Mouse (Mus musculus) brown adipose tissue, adult 24 weeks (tissue): ENCODE measurements around the gene Vps36. TPM values are rescaled to one million over a fixed set of nuclear protein-coding genes. Genes with fewer than 3 reads are reported as not detected.

Experiments
- H3K27ac ChIP-seq: fragments of 200-500 bp; replicated peaks from 2 replicates; pipeline ENCODE4 v1.5.1; 2012; ENCODE audit warnings: low read depth, mild to moderate bottlenecking, low read length
- H3K4me1 ChIP-seq: fragments of 200-500 bp; 2 replicates; pipeline ENCODE4 v1.6.1; 2012; ENCODE audit warnings: low read length, mixed read lengths; ENCODE audit not compliant: control insufficient read depth, insufficient read depth, insufficient read length
- H3K4me3 ChIP-seq: fragments of 200-500 bp; 2 replicates; pipeline ENCODE4 v1.5.1; 2012; ENCODE audit warnings: low read depth, mild to moderate bottlenecking, low read length, moderate library complexity; ENCODE audit not compliant: insufficient read depth
- polyA plus RNA-seq: library from polyadenylated mRNA; stranded (reverse); fragments of >200 nt; gene quantifications from 2 replicates; pipeline ENCODE4 v1.2.4, GENCODE M21; 2012; ENCODE audit not compliant: missing spikeins, insufficient read depth, insufficient read length

The Vps36 gene
- polyA plus RNA-seq, 1 experiment: 35.2 TPM

DNA sequence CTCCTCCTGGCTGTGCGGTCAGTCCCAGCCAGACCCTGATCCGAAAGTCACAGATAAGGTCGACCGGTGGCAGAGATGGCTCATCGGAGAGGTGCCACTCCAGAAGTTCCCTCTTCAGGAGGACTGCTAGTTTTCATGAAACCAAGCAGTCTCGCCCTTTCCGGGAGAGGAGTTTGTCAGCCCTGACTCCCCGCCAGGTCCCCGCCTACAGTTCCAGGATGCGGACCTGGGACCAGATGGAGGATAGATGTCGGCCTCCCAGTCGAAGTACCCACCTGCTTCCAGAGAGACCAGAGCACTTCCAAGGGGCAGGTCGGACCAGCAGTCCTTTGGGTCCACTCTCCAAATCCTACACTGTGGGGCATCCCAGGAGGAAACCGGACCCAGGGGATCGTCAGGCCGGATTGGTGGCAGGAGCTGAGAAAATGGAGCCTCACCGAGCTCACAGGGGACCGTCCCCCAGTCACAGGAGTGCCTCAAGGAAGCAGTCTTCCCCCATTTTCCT lies 66.4 kb downstream of the Vps36 start:
- Histone ChIP-seq H3K4me1 (peaks cover 8% of the 10 kb centered on the region; the same call in 1 of the 2 replicates), H3K27ac (no peak overlapping the region), H3K4me3 (no peak overlapping the region)

DNA sequence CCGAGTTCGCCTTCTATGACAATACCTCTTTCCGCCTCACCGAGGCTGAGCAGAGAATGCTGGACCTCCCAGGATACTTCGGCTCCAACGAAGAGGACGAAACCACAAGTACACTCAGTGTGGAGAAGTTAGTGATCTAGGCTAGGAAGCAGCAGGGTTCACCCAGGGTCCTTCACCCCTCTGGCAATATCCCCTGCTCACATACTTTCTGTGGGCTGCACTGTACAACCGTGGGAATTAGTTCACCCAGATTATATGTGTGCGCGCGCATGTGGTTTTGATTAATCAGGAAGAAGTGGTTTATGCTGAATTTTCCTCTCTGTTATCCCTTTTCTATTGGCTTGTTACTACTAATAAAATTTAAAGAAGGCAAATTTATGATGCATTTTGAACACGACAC lies 66.9 kb downstream of the Vps36 start:
- Histone ChIP-seq H3K27ac (no peak overlapping the region), H3K4me3 (no peak overlapping the region), H3K4me1 (peaks cover 8% of the 10 kb centered on the region; the same call in 1 of the 2 replicates)

DNA sequence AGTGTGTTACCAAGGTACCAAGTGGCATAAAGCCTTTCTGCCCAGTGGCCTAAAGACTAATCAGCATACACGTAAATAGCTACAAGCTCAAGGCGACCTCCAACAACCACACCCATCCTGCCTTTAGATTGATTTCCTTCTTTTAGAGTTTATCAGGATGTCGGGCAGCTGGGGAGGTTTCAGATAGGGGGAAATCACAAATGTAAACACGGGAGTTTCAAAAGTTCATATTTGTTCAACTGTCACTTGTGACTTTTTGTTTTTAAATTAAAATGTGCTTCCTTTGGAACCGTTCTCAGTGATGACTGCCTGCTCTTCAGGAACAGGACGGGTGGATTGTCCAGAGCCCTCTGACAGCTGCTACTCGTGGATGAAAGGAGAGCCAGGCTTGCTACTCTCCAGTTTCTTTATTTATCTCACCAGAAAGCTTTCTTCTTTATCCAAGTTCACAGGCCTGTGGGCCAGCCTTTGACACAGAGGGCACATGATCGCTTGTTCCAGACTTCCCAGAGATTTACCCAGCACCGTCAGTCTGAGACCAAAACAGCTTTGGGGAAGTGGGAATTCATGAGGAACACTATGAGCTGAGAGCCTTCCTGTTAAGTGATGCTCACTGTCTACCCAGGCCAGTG lies 67.6 kb downstream of the Vps36 start:
- Histone ChIP-seq H3K27ac (no peak overlapping the region), H3K4me1 (peaks cover 8% of the 10 kb centered on the region; the same call in 1 of the 2 replicates), H3K4me3 (no peak overlapping the region)

DNA sequence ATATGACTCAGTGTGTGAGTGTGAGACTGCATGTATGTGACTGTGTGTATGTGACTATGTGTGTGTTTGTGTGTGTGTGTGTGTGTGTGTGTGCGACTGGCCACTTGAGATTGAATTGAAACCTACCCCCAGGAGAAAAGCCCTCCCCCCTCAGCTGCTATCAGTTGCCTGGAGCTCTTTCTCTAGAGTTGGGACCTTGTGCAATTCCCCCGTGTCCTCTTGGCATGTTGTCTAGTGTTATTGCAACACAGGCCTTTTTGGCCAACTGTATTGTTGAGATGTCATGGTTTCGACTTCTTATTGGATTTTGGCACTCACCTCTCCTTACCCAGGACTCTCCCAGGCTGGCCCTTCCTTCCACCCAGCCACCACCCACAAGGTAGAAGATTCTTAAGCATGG lies 69.7 kb downstream of the Vps36 start:
- Histone ChIP-seq H3K4me1 (peaks cover 8% of the 10 kb centered on the region; the same call in 1 of the 2 replicates), H3K27ac (no peak overlapping the region)

DNA sequence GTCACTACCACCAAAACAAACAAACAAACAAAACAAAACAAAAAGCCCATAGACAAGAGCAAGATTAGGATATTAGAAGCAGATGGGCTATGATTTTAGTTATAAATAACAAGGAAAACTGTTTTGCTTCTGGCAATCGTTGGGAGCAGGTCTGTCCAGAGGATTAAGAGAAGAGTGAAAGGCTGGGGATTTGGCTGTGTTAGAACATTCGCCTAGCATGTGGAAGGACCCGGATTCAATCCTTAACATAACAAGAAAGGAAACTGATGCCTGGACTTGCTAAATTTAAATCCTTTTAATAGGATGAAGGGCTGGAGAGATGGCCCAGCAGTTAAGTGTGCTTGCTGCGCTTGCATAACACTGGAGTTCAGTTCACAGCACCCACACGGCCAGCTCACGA lies 71.7 kb downstream of the Vps36 start:
- H3K4me3 ChIP-seq: no peak overlapping the region
- H3K27ac ChIP-seq: no peak overlapping the region
- peaks cover 8% of the 10 kb centered on the region; the same call in 1 of the 2 replicates for H3K4me1 ChIP-seq

More for the DNA sequence above, 69.7 kb downstream of the Vps36 start:
- H3K4me3 ChIP-seq: no peak overlapping the region

DNA sequence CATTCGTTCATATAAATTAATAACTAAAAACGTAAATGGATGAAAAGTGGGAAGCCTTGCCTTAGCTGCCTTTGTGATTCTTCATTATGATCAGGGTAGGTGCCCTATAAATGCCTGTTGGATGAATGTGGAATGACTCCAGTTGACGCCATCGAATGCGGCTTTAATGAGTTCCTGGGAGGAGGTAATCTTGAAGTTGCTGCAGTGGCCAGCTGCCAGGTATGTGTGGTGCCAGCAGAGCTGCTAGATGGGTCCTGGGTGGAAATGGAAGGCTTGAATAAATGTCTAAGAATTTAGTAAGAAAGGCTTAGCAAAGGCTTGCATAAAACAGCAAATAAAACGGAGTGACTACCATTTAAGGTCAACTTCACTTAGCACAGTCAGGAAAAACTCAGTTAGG lies 72.2 kb downstream of the Vps36 start:
- Histone ChIP-seq H3K27ac (no peak overlapping the region), H3K4me3 (no peak overlapping the region), H3K4me1 (peaks cover 8% of the 10 kb centered on the region; the same call in 1 of the 2 replicates)

DNA sequence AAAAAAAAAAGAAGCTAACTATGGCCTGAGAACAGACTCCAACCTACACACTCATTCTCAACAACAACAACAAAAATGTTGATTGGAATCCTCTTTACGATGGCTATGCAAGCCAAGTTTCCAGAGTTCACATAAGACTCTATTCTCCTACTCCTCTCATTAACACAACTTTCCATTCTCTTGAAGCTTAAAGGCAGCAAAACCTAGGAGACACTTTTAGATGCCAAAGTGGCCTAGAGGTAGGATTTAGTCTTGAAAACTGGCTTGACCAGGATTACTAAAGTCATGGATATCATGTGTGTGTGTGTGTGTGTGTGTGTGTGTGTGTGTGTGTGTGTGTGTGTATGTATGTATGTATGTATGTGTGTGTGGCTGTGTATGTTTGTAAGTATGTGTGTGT lies 72.6 kb downstream of the Vps36 start:
- no peak overlapping the region for H3K27ac ChIP-seq

DNA sequence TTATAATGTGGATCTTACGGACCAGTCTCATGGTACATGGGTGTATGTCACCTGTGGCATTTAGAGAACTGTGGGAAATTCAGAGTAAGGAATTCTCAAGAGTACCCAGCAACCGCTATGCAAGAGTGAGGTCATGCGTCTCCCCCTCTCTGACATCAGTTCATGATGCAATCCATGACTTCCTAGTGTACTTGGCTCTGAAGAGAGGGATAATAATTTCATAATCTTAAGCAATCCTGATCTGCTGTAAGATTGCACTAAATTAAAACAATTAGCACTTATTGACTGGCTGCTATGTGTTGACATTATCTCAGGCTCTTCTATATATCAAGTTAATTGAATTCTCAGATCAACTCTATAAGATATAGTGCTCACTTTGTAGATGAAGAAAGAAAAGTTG lies 74.2 kb downstream of the Vps36 start:
- Histone ChIP-seq H3K4me1 (peaks cover 2% of the 10 kb centered on the region; the same call in 1 of the 2 replicates), H3K27ac (no peak overlapping the region), H3K4me3 (no peak overlapping the region)

More for the DNA sequence above, 72.6 kb downstream of the Vps36 start:
- no peak overlapping the region for H3K4me3 ChIP-seq
- peaks cover 6% of the 10 kb centered on the region; the same call in 1 of the 2 replicates for H3K4me1 ChIP-seq

Other genes starting within 250 kb of the Vps36 start
- not detected in 2 replicates for gene Defb13, start 246.0 kb upstream of the Vps36 start, polyA plus RNA-seq
- not detected in 2 replicates for gene Fam90a1a, start 234.1 kb upstream of the Vps36 start, polyA plus RNA-seq
- not detected in 2 replicates for gene Ccdc70, start 223.0 kb upstream of the Vps36 start, polyA plus RNA-seq
- gene Atp7b, start 132.5 kb upstream of the Vps36 start, polyA plus RNA-seq: not detected in 2 replicates
- 4.6 and 7.3 TPM in 2 replicates for gene Alg11, start 132.1 kb upstream of the Vps36 start, polyA plus RNA-seq
- gene Nek5, start 67.8 kb upstream of the Vps36 start, polyA plus RNA-seq: not detected in 2 replicates
- 0.58 and 1.4 TPM in 2 replicates for gene Nek3, start 26.4 kb upstream of the Vps36 start, polyA plus RNA-seq
- 1.1 TPM in 1 of 2 replicates, not detected in the other for gene Ckap2, start 7.0 kb upstream of the Vps36 start, polyA plus RNA-seq
- gene Thsd1, start 34.5 kb downstream of the Vps36 start, polyA plus RNA-seq: 1.0 and 1.4 TPM in 2 replicates
- gene Tpte, start 90.6 kb downstream of the Vps36 start, polyA plus RNA-seq: 0.71 and 1.1 TPM in 2 replicates
- 8.8 and 9.4 TPM in 2 replicates for gene Slc25a15, start 205.8 kb downstream of the Vps36 start, polyA plus RNA-seq
- gene Mrps31, start 218.6 kb downstream of the Vps36 start, polyA plus RNA-seq: 85.5 and 102 TPM in 2 replicates